Mouse (Mus musculus) testis, postnatal 10 days (tissue): ENCODE data around the gene Sumo1.
"Not testable (repeated sequence)": the region's sequence is repeated elsewhere in the genome, so short reads cannot be mapped to it uniquely, and the experiment has no call there.

Source experiments
- DNase-seq: peaks from one replicate; pipeline ENCODE4 v3.0.0; 2021; ENCODE audit warnings: low spot score

Sumo1 gene

GRCm38 (mm10) chr1:59636349-59636748 lies 34.3 kb downstream of the Sumo1 start:
- DNase-seq, result no peak

- DNase-seq, result no peak
Measured at GRCm38 (mm10) chr1:59633056-59633455, 37.6 kb downstream of the Sumo1 start.

DNA sequence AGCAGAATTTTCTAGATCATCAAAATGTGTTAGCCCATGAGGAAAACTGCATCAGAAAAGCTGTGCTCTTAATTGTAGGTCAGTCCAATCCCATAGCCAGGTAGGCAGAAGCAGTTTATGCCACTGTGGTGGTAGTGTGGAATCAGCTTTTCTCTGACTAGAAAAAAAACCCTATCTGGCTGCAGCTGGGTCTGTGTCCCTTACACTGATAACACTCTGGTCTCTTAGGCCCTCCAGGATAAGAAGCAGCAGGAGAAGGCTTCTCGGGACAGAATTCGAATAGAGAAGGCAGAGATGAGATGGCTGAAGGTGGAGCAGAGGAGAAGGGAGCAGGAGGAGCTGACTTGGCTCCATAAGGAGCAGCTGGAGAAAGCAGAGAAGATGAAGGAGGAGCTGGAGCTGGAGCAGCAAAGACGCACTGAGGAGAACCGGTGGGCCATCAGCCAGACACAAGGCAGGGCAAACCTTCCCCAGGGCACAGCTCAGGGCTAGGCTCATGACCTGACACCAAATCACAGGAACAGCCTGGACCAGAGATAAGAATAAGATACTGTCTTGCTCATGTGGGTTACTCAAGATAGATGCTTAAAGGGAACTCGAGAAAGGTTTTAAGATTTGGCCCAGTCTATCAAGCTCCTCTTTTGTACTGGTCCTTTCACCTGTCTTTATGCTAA lies 38.5 kb downstream of the Sumo1 start:
- no peak for DNase-seq

DNA sequence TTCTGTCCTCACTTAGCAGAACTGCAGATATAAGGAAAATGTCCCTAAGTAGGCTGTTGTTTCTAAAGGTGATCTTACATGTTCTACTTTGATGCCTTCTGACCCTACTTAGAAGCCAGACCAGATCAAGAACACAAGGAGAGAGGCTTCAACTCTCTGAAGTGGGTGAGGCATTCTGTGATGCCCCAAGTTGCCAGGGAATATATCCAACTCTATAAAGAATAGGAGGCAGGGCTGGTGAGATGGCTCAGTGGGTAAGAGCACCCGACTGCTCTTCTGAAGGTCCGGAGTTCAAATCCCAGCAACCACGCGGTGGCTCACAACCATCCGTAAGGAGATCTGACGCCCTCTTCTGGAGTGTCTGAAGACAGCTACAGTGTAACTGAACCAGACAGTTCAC lies 40.3 kb downstream of the Sumo1 start:
- not testable (repeated sequence) for DNase-seq

GRCm38 (mm10) chr1:59629194-59629593 lies 41.4 kb downstream of the Sumo1 start:
- no peak for DNase-seq

DNA sequence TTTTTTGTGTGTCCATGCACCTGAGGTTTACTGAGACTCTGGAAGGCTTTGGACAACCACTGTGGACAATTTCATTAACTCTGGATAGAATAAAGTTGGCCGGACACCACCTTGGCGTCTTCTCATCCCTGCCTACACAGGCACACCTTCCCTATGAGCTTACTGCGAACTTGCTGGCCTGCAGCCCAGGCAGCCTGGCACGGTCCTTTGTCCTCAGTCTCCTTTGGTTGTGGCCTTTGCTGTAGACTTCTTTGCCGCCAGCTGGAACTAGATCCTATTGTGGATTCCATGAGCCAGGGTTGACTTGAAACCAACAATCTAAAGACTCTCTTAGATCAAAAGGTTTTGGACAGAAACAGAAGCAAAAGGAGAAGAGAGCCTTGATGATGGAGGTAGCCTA lies 45.2 kb downstream of the Sumo1 start:
- no peak for DNase-seq

DNA sequence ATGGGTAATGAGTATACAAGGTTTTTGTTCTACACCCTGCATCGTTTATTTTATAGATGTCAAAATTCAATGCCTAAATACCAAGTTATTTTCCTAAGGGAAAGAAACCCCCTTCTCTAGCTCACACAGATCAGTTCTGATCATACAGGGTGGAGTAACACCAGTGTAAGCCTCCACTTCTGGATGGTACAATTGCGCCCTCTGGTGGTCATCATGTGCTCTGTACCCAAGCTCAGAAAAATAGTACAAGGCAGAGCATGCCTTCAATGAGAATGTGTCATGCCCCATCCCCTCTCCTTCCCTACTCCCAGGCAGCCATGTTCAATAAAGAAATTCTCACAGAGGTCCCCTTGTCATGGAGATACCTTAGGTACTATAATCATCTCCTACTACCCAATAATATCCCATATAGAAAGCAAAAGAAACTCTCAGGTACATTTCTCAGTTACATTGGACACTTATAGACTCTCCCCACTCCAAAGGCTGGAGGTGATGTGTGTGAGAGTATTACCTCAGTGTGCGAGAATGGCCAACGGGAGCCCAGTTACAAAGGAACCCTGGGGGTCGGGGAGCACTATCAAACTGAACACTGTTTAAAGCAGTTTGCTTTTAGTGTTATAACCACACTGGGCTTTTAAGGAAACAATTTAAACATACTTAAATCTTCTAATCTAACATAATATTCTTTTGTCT lies 47.2 kb downstream of the Sumo1 start:
- peak; percentile 81 for DNase-seq

- DNase-seq, result no peak
Measured at GRCm38 (mm10) chr1:59619201-59619600, 51.4 kb downstream of the Sumo1 start.

- DNase-seq, result no peak
Measured at GRCm38 (mm10) chr1:59615021-59615420, 55.6 kb downstream of the Sumo1 start.

- DNase-seq, result peak; percentile 88
Measured at GRCm38 (mm10) chr1:59613795-59614194, 56.8 kb downstream of the Sumo1 start.

DNA sequence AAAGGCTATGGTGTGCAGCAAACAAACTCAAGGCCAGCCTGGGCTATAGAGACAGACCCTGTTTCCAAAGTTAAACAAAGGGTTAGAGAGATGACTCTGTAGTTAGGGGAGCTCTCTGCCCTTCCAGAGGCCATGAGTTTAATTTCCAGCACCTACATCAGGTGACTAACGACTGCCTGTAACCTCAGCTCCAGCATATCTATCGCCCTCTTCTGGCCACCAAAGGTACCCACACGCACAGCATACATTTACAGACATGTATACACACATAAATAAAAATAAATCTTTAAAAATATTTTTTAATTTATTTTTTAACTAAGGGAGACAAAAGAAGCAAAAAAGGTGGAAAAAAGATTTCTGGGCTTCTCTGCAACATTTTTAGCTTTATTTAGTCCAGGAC lies 59.7 kb downstream of the Sumo1 start:
- no peak for DNase-seq

GRCm38 (mm10) chr1:59609896-59610295 lies 60.7 kb downstream of the Sumo1 start:
- no peak for DNase-seq

GRCm38 (mm10) chr1:59609458-59609857 lies 61.2 kb downstream of the Sumo1 start:
- DNase-seq, result no peak

- no peak for DNase-seq
Measured at GRCm38 (mm10) chr1:59608920-59609319, 61.7 kb downstream of the Sumo1 start.

GRCm38 (mm10) chr1:59608125-59608762 lies 62.4 kb downstream of the Sumo1 start:
- DNase-seq, result no peak

DNA sequence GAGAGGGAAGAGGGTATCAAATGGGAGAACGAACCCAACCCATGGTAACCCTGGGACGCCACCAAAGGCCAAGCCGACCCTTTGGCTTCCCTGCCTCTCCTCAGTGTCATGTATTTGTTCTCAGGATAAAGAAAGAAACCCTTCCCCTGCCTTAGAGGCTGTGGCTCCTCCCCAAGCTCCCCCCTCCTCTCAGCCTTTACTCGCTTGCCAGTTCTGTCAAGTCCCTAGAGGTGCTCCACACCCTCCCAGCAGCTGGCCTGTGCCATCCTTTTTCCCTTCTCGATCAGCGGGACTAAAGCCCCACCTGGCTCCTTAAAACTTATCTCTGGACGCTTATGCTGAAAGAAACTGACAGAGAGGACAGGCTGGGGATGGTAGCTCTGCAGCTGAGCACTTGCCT lies 63.6 kb downstream of the Sumo1 start:
- no peak for DNase-seq

DNA sequence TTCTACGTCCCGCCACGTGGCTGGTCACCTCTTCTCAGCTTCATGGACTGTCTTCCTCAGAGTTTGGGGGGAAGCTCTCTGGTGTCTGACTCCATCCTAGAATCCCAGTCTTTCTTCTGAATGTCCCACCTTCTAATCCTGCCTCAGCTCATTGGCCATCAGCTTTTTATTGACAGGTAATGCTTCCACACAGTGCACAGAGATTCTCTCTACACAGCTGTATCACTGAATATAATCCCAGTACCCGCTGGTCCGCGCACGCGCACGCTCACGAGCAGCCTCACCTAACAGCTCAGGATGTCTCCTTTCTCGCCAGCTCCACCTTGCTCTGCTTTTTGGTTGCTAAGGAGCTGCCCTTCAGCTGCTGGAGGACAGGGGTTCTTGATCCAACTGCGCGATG lies 64.2 kb downstream of the Sumo1 start:
- DNase-seq, result no peak

DNA sequence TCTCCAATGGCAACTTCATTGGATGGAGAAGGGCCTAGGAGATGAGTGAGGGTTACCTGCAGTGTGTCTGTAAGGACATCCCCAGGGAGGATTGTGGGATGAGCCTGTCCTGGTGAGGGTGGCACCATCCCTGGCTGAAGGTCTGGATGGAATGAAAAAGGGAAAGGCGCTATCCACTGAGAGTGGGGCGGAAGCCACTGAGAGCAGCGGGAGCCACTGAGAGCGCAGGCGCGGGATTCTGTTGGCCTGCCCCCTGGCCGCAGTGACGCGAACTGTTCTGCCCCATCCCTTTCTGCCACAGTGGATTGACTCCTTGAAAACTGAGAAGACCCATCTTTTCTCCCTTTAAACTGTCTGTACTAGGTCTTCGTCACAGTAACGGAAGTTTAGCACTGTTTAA lies 66.7 kb downstream of the Sumo1 start:
- no peak for DNase-seq

DNA sequence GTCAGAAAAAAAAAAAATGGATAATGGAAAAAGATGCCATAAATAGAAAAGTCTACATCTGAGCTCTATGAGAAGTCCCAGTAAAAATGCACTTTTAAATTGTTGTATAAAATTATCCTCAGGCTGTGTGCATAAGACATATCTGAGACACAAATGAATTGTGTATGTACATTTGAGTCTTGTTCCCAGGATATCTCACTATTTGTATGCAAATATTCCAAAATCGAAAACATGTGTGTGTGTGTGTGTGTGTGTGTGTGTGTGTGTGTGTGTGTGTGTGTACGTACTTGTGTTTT lies 67.3 kb downstream of the Sumo1 start:
- no peak for DNase-seq

DNA sequence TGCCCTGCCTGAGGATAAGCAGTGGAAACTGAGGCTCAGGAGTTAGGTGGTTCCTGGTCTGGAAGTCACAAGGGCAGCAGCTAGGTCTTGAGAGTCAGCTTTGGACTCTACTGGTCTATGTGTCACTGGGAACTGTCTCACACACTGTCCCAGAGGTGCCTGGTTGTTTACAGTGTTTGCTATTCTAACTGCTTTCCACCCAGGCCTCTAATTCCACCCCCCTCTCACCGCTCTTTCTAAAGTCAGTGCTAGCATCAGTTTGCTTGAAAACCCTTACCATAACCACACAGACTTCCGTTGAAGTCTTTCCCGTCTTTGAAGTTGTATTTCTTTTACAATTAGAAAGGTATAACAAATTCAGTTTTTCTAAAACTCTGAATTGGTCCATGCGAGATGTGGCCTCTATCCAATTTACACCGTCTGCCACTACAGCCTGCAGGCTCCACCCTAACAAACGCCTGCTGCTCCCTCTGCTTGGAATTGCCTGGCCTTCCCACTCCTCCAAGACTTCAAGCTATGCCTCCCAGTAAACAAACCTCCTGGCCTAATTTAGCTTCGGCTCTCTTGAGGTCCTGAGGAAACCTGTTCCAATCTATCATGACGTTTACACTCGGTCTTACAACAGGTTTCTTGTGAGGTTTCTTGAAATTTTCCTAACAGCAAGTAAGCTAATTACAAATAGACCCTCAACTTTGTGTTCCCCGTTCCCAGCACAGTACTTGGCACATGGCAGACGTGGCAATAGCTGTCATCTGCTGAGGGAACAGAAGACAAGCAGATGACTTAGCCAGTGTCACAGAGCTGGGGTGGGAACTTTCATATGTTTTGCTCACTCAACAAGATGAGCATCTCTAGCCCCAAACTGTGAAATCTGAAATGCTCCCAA lies 67.9 kb downstream of the Sumo1 start:
- no peak for DNase-seq

DNA sequence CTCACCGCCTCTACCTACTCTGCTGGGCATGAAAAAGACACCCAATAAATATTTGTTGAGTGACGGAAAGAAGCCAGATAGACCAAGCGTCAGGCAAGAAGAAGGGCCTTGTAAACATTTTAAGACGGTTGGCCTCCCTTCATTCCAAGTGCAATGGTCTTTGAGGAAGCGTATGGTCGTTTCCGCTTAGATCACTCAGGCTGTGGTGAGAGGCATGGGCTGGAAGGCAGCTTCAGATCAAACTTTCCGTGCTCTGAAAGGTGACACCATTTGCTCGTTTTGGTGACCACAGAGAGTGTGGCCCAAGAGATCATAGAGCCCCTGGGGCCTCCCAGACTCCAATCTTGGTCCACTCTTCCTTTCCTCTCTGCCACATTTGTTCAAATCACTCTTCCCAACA lies 75.0 kb downstream of the Sumo1 start:
- DNase-seq, result no peak

DNA sequence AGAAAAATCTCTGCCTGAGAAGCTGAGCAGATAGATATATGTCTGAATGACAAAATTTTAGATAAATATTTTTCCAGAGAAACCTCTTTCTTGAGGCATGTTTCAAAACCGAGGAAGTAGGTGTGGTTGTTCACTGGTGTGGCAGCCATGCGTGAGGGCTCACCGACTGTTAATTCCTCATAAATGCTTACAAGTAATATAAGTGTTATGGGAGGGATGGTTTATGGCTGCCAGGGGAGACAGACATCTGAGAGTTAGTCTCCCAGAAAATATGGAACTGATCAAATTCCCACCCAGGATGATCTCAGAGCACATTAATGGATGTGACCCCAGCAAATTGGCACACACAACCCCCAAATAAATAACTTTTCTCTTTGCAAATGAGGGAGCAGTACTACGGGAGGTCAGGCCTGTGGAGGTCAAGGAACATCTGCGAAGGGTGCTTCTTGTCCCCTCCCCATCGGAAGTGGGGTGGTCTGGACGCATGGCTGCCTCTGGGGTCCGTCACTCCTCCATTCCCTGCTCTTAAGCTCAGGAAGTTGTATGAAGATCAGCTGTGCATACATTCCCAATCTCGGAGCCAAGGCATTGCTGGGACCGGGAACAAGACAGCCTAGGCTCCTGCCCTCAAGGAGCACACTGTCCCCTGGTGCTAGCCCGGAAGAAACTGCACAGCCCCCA lies 75.9 kb downstream of the Sumo1 start:
- DNase-seq, result no peak
